Mouse (Mus musculus) leukemia stem cell, adult 10-12 weeks (primary cell): Measurements from ENCODE around the gene Msrb3. TPM values are rescaled to one million over a fixed set of nuclear protein-coding genes. Genes with fewer than 3 reads are reported as not detected.

ENCODE experiments used
- polyA plus RNA-seq: library from polyadenylated mRNA; stranded (reverse); fragments of >175 nt; gene quantifications from 2 replicates; pipeline ENCODE4 v1.2.3, GENCODE M21; 2012; ENCODE audit warnings: low replicate concordance

Gene Msrb3
- 0.17 and 0.18 TPM in 2 replicates for polyA plus RNA-seq

DNA sequence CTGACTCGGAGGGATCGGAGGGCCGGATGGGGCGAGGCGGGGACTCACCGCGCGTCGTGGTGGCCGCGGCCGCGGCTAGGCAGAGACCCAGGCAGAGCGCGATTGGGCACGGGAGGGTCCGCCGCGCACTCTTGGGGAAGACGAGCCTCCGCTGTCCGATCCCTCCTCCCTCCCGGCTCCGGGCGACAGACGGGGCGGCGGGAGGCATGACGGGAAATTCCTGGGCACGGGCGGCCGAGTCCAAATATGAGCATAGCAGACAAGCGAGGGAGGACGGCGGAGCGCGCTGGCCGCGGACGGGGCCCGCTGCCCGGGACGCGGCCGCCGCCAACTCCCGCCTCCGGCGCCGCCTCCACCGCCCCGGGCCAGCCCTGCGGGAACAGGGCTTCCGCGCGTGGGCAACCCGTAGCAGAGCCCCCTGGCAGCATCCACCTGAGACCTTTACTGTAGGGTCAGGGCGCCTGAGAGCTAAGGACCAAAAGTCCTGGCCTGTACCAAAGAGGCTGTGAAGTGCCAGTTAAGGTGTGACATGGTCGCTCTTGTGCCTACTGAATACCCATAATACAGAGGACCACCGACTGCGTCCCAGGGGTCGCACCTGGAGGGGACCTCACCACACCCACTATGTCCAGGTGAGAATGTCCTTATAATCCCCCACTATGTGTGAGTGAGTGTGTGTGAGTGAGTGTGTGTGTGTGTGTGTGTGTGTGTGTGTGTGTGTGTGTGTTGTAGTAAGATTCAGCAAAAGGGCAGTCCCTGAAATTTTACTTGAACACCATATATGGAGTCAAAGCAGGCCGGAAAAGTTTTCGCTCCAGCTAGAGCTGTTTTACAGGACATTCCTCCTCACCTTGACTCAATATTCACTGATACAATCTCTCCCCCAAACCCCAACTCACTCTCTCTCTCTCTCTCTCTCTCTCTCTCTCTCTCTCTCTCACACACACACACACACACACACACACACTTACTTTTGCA, at the start of gene Msrb3:
Gene Msrb3, minus strand, starts transcription at position 317 of the 978 bp plus-strand sequence.

Other genes with a start within 250 kb of the Msrb3 start
- gene Lemd3, start 80.2 kb upstream of the Msrb3 start, polyA plus RNA-seq: 19.3 and 25.3 TPM in 2 replicates
- not detected in 2 replicates for gene Wif1, start 134.9 kb upstream of the Msrb3 start, polyA plus RNA-seq